Mouse (Mus musculus) CH12.LX (cell line): ENCODE measurements at regions not wholly inside any gene's neighbourhood (a gene's known extent, or its start where the extent isn't known, plus 50 kb on each side); places are given as distances from the start of the nearest gene placed in this dataset.

ENCODE experiments used
- DNase-seq: peaks from one replicate; pipeline ENCODE4 v3.0.0-alpha.2; 2013; ENCODE audit errors: extremely low read depth
- H3K27ac ChIP-seq: 2 replicates; pipeline ENCODE4 v1.5.1; 2012; ENCODE audit warnings: low read depth, mild to moderate bottlenecking, control low read depth, moderate library complexity; ENCODE audit not compliant: insufficient read depth
- H3K27me3 ChIP-seq: replicated peaks from 2 replicates; pipeline ENCODE3; 2012; ENCODE audit warnings: inconsistent platforms
- H3K36me3 ChIP-seq, 2 experiments: replicated peaks in 1 of 2; 2 replicates each; pipeline versions ENCODE3 to v1.6.1; 2012; ENCODE audit warnings: inconsistent platforms in 1 of 2, low read length in 1 of 2, mild to moderate bottlenecking in 1 of 2, mixed read lengths in 1 of 2, moderate library complexity in 1 of 2; ENCODE audit not compliant: control insufficient read depth in 1 of 2, insufficient read depth in 1 of 2
- H3K4me1 ChIP-seq, 2 experiments: 2 replicates each; pipeline ENCODE4 v1.6.1; 2012; ENCODE audit warnings: inconsistent platforms in 1 of 2, moderate library complexity in 1 of 2; ENCODE audit not compliant: insufficient read depth in 2 of 2, control insufficient read depth in 1 of 2
- H3K4me2 ChIP-seq: 2 replicates; pipeline ENCODE4 v1.6.1; 2012; ENCODE audit warnings: low read depth, mild to moderate bottlenecking, control low read depth; ENCODE audit not compliant: poor library complexity, insufficient read depth, severe bottlenecking
- H3K4me3 ChIP-seq, 3 experiments: fragments of 150-350 bp in 1 of 3; sonication (generic) in 1 of 3; replicated peaks in 1 of 3; 2 replicates each; pipeline versions ENCODE3 to v1.5.1; 2011 to 2012; ENCODE audit warnings: low read depth in 2 of 3, low read length in 2 of 3, mild to moderate bottlenecking in 2 of 3, moderate library complexity in 2 of 3, control low read depth in 1 of 3, improper control_type of control experiment in 1 of 3, inconsistent platforms in 1 of 3, mixed read lengths in 1 of 3; ENCODE audit not compliant: poor library complexity in 1 of 3
- H3K79me2 ChIP-seq: replicated peaks from 2 replicates; pipeline ENCODE4 v1.6.1; 2012; ENCODE audit warnings: mild to moderate bottlenecking, moderate library complexity; ENCODE audit not compliant: control insufficient read depth, poor library complexity, insufficient read depth, severe bottlenecking; ENCODE audit errors: extremely low read depth
- H3K9ac ChIP-seq: 2 replicates; pipeline ENCODE4 v1.6.1; 2012; ENCODE audit warnings: low read depth, mild to moderate bottlenecking, control low read depth, moderate library complexity; ENCODE audit not compliant: insufficient read depth
- H3K9me3 ChIP-seq: replicated peaks from 2 replicates; pipeline ENCODE3; 2012; ENCODE audit warnings: low read length, inconsistent platforms, mixed read lengths
- BHLHE40 ChIP-seq: IDR thresholded peaks from 2 replicates; pipeline ENCODE4 v1.6.1; 2011; ENCODE audit warnings: mild to moderate bottlenecking, low read depth, low read length, improper control_type of control experiment
- CHD1 ChIP-seq: IDR thresholded peaks from 2 replicates; pipeline ENCODE4 v1.6.1; 2012; ENCODE audit warnings: low read depth, low read length, improper control_type of control experiment, inconsistent platforms
- CHD2 ChIP-seq: IDR thresholded peaks from 2 replicates; pipeline ENCODE4 v1.6.1; 2011; ENCODE audit warnings: low read length, improper control_type of control experiment
- EP300 ChIP-seq: IDR thresholded peaks from 2 replicates; pipeline ENCODE4 v1.6.1; 2011; ENCODE audit warnings: low read length, improper control_type of control experiment
- IRF4 ChIP-seq: IDR thresholded peaks from 2 replicates; pipeline ENCODE4 v1.6.1; 2014; ENCODE audit warnings: low read depth, mild to moderate bottlenecking, inconsistent platforms, low read length, improper control_type of control experiment
- JUN ChIP-seq: IDR thresholded peaks from 2 replicates; pipeline ENCODE4 v1.6.1; 2011; ENCODE audit warnings: low read depth, mild to moderate bottlenecking, low read length, improper control_type of control experiment, moderate library complexity; ENCODE audit not compliant: insufficient read depth
- JUND ChIP-seq: conservative IDR thresholded peaks from 2 replicates; pipeline ENCODE4 v1.6.1; 2011; ENCODE audit warnings: low read depth, low read length, improper control_type of control experiment
- KAT2A ChIP-seq: IDR thresholded peaks from 2 replicates; pipeline ENCODE4 v1.6.1; 2012; ENCODE audit warnings: low read length, improper control_type of control experiment, inconsistent platforms; ENCODE audit not compliant: insufficient replicate concordance
- MAZ ChIP-seq: IDR thresholded peaks from 2 replicates; pipeline ENCODE4 v1.6.1; 2012; ENCODE audit warnings: low read depth, mild to moderate bottlenecking, inconsistent platforms, low read length, improper control_type of control experiment, moderate library complexity
- MXI1 ChIP-seq: IDR thresholded peaks from 2 replicates; pipeline ENCODE4 v1.6.1; 2011; ENCODE audit warnings: mild to moderate bottlenecking, low read depth, low read length, improper control_type of control experiment
- MYC ChIP-seq: IDR thresholded peaks from 2 replicates; pipeline ENCODE4 v1.6.1; 2011; ENCODE audit warnings: low read depth, mild to moderate bottlenecking, improper control_type of control experiment, low read length
- PAX5 ChIP-seq: IDR thresholded peaks from 2 replicates; pipeline ENCODE4 v1.6.1; 2012; ENCODE audit warnings: low read length, inconsistent platforms, mixed read lengths
- RAD21 ChIP-seq: IDR thresholded peaks from 2 replicates; pipeline ENCODE4 v1.6.1; 2011; ENCODE audit warnings: low read depth, mild to moderate bottlenecking, low read length, improper control_type of control experiment, moderate library complexity
- RCOR1 ChIP-seq: conservative IDR thresholded peaks from 2 replicates; pipeline ENCODE4 v1.6.1; 2012; ENCODE audit warnings: low read depth, mild to moderate bottlenecking, inconsistent platforms, low read length, improper control_type of control experiment
- UBTF ChIP-seq: IDR thresholded peaks from 2 replicates; pipeline ENCODE4 v1.6.1; 2012; ENCODE audit warnings: low read depth, mild to moderate bottlenecking, inconsistent platforms, low read length, improper control_type of control experiment, moderate library complexity
- USF2 ChIP-seq: conservative IDR thresholded peaks from 2 replicates; pipeline ENCODE4 v1.6.1; 2011; ENCODE audit warnings: low read depth, low read length, improper control_type of control experiment
- ZMIZ1 ChIP-seq: IDR thresholded peaks from 2 replicates; pipeline ENCODE4 v1.6.1; 2012; ENCODE audit warnings: low read depth, mild to moderate bottlenecking, inconsistent platforms, low read length, improper control_type of control experiment
- dilution Hi-C: fragments of 300-500 bp; cut with MboI; formaldehyde crosslinking; loops from 2 replicates; pipeline ENCODE4 v1.14.3; 2020; ENCODE audit warnings: low sequenced_read_pairs; ENCODE audit not compliant: extremely low pct_unique_long_range_greater_than_20kb, extremely low pct_ligation_motif_present
- in situ Hi-C: fragments of 300-500 bp; cut with MboI; formaldehyde crosslinking; loops from 3 replicates; pipeline ENCODE4 v1.14.3; 2019; ENCODE audit warnings: low sequenced_read_pairs, low pct_ligation_motif_present, low pct_unique_long_range_greater_than_20kb, mixed read lengths

DNA sequence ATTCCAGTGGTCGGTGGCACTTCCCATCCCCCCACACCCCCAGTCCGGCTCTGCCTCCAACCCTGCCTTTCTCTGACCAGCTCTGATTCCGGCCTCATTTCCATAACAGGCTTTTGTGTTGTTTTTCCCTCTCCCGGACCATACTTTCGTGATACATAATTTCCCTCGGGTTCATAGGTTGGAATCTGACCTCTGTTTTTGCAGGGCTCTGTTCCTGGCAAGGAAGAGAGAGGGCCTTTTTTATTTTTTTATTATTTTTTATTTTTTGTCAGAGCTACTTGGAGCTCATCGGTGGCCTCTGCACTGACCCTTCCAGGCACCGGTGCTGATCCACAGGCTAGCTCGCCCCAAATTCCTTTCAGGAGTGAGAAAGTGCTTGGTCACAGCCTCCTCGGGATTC is 1477.7 kb upstream of the Gulo start:
- DNase-seq = no peak
- Histone ChIP-seq H3K9ac (no peak overlapping the region), H3K4me2 (no peak overlapping the region), H3K4me1 (peaks cover 0 to 19% of the 10 kb centered on the region in 2 experiments; a peak in 2 of 4 replicates)
- dilution Hi-C loops = no loop called here
- TF ChIP-seq MYC (no peak), JUND (no peak), RAD21 (no peak), KAT2A (no peak), MAZ (no peak), EP300 (no peak), RCOR1 (no peak), ZMIZ1 (no peak)
- TF ChIP-seq, all 38 proteins: peak for 0
- no peak overlapping the region for H3K27ac ChIP-seq
- no peaks in the 10 kb centered on the region for H3K79me2 ChIP-seq
- no peaks in the 10 kb centered on the region for H3K9me3 ChIP-seq
- no peaks in the 10 kb centered on the region for H3K27me3 ChIP-seq
- no peak overlapping the region for H3K4me3 ChIP-seq
- H3K36me3 ChIP-seq = no peaks in the 10 kb centered on the region
- in situ Hi-C loops = no loop called here

DNA sequence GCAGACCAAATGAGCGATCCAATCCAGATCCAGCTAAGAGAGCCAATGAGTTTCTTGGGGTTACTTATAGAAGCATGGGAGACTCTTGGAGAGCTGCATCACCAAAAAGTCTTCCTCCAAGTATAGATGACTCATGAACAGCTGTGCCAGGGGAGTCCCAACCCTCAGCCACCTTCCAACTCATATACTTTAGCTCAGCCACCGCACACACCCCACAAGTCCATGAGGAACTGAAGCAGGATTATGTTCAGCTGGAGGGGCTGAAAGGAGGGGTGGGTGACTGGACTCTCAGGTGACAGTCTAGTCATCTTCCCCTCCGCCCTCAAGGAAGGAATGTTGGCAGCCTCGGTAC is 1476.4 kb upstream of the Gulo start:
- Histone ChIP-seq H3K79me2 (no peaks in the 10 kb centered on the region), H3K9ac (no peak overlapping the region), H3K36me3 (no peaks in the 10 kb centered on the region), H3K9me3 (no peaks in the 10 kb centered on the region), H3K27me3 (no peaks in the 10 kb centered on the region), H3K4me2 (no peak overlapping the region), H3K4me1 (peaks cover 0 to 24% of the 10 kb centered on the region in 2 experiments; a peak in 2 of 4 replicates), H3K4me3 (no peak overlapping the region), H3K27ac (no peak overlapping the region)
- dilution Hi-C loops (no loop called here), in situ Hi-C loops (no loop called here)
- no peak for DNase-seq
- TF ChIP-seq KAT2A = no peak
- no peak for TF ChIP-seq MXI1
- TF ChIP-seq BHLHE40 = no peak
- TF ChIP-seq IRF4 = no peak
- no peak for TF ChIP-seq CHD2
- no peak for TF ChIP-seq UBTF
- TF ChIP-seq JUN = no peak
- no peak for TF ChIP-seq CHD1
- no peak for TF ChIP-seq USF2
- no peak for TF ChIP-seq PAX5
